Mouse (Mus musculus) liver, embryonic 12.5 days (tissue): ENCODE measurements around the gene Plppr4. TPM values are rescaled to one million over a fixed set of nuclear protein-coding genes. Genes with fewer than 3 reads are reported as not detected.

Source experiments
- ATAC-seq: fragments of 200-750 bp; cut with Nextera tagmentation; 2 replicates; pipeline ENCODE4 v1.8.0; 2017; ENCODE audit warnings: moderate number of reproducible peaks, mild to moderate bottlenecking, moderate library complexity
- H3K27ac ChIP-seq: fragments of 300-500 bp; sonication (generic); 2 replicates; pipeline ENCODE4 v1.5.1; 2016; ENCODE audit warnings: mild to moderate bottlenecking
- H3K27me3 ChIP-seq: fragments of 300-500 bp; sonication (generic); replicated peaks from 2 replicates; pipeline ENCODE4 v1.6.1; 2016; ENCODE audit warnings: mild to moderate bottlenecking, moderate library complexity
- H3K36me3 ChIP-seq: fragments of 300-500 bp; sonication (generic); 2 replicates; pipeline ENCODE4 v1.6.1; 2016; ENCODE audit warnings: mild to moderate bottlenecking, moderate library complexity
- H3K4me1 ChIP-seq: fragments of 300-500 bp; sonication (generic); 2 replicates; pipeline ENCODE4 v1.6.1; 2016
- H3K4me2 ChIP-seq: fragments of 300-500 bp; sonication (generic); 2 replicates; pipeline ENCODE4 v1.6.1; 2016; ENCODE audit warnings: mild to moderate bottlenecking, moderate library complexity
- H3K4me3 ChIP-seq: fragments of 300-500 bp; sonication (generic); 2 replicates; pipeline ENCODE4 v1.5.1; 2016; ENCODE audit warnings: mild to moderate bottlenecking, moderate library complexity
- H3K9ac ChIP-seq: fragments of 300-500 bp; sonication (generic); 2 replicates; pipeline ENCODE4 v1.6.1; 2016; ENCODE audit warnings: mild to moderate bottlenecking, moderate library complexity
- H3K9me3 ChIP-seq: fragments of 300-500 bp; sonication (generic); replicated peaks from 2 replicates; pipeline ENCODE4 v1.6.1; 2016; ENCODE audit warnings: mild to moderate bottlenecking, moderate library complexity
- WGBS: fragments of 180-500 bp; shearing (Covaris S2); methylation state at CpG from one replicate; pipeline ENCODE4 v1.1.7; 2016; ENCODE audit not compliant: insufficient replicate concordance; 5-methylcytosine and 5-hydroxymethylcytosine counted together
- polyA plus RNA-seq: library from polyadenylated mRNA; unstranded; fragments of >200 nt; fragmentation: Nextera tagmentation; extraction: Ambion mirVana; gene quantifications from 2 replicates; pipeline ENCODE4 v1.2.1, GENCODE M21; 2016

The Plppr4 gene
- polyA plus RNA-seq, 1 experiment from 2014 or later, result 0.06 TPM

DNA sequence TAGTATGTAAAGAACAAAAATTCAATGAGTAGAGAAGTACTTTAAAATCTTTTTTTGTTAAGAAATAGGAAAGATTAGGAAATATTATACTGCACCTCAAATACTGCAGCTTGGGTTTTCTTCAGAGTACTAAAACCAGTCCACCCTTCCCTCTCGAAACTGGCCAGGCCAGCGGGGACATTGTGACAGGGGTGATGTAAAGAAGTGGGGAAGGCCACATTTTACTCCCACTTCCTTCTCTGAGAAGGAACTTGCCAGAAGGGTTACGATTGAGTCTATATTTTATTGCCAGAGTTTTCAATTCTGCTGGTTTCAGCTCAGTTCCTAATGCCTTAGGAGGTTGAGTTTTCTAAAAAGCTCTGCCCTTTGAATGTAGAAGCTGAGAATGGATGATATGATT lies 41.0 kb downstream of the Plppr4 start:
- no peaks in the 10 kb centered on the region for H3K9me3 ChIP-seq
- no peaks in the 10 kb centered on the region for H3K27me3 ChIP-seq
- no peak overlapping the region for H3K27ac ChIP-seq
- 46% methylated on average over 3 of the region's 3 CpGs for whole genome bisulfite sequencing
- no peaks in the 10 kb centered on the region for H3K36me3 ChIP-seq
- H3K4me3 ChIP-seq, result no peak overlapping the region
- no peaks in the 10 kb centered on the region for H3K4me1 ChIP-seq
- H3K4me2 ChIP-seq, result no peak overlapping the region
- ATAC-seq, result no peak
- H3K9ac ChIP-seq, result no peak overlapping the region

DNA sequence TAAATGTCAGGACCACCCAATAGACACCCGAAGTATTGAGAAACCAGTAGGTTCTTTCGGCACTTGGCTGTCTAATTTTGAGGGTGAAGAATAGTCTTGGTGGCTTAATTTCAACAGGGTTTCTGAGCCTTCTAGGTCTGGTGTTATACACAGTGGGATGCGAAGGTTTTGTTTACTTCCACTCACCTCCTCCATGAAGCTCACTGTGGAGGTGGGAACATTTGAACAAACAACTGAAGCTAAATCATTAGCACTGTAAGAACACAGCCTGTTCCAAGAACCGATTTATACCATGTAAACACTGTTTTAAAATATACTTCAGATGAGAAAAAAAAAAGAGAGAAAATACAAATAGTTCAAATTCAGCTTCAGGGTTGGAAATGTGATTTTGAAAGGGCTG lies 47.3 kb downstream of the Plppr4 start:
- Histone ChIP-seq H3K4me2 (no peak overlapping the region), H3K4me3 (no peak overlapping the region), H3K27me3 (no peaks in the 10 kb centered on the region), H3K4me1 (no peaks in the 10 kb centered on the region), H3K27ac (no peak overlapping the region), H3K36me3 (no peaks in the 10 kb centered on the region), H3K9ac (no peak overlapping the region), H3K9me3 (no peaks in the 10 kb centered on the region)
- 71% methylated on average over 4 of the region's 4 CpGs for WGBS
- ATAC-seq, result no peak

DNA sequence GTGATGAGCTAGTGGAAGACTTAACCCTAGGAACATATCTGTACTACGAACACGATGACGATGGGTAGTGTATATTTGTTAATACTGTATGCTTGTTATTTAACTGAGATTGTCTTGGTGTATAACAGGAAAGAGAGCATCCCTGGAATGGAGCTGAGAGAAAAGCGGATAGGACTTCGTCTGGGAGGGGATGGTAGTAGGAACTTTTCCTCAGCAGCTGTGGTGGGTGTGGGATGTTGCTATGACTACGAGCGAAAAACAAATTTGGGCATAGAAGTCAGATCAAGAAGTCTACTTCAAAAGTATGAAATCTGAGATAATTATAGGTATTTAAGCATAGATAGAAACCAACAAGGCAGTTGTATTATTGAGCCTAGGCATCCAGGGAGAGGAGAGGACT lies 48.6 kb downstream of the Plppr4 start:
- Histone ChIP-seq H3K4me1 (no peaks in the 10 kb centered on the region), H3K4me3 (no peak overlapping the region), H3K27me3 (no peaks in the 10 kb centered on the region), H3K4me2 (no peak overlapping the region), H3K36me3 (no peaks in the 10 kb centered on the region), H3K27ac (no peak overlapping the region), H3K9me3 (no peaks in the 10 kb centered on the region), H3K9ac (no peak overlapping the region)
- WGBS, result 76% methylated on average over 7 of the region's 7 CpGs
- no peak for ATAC-seq

DNA sequence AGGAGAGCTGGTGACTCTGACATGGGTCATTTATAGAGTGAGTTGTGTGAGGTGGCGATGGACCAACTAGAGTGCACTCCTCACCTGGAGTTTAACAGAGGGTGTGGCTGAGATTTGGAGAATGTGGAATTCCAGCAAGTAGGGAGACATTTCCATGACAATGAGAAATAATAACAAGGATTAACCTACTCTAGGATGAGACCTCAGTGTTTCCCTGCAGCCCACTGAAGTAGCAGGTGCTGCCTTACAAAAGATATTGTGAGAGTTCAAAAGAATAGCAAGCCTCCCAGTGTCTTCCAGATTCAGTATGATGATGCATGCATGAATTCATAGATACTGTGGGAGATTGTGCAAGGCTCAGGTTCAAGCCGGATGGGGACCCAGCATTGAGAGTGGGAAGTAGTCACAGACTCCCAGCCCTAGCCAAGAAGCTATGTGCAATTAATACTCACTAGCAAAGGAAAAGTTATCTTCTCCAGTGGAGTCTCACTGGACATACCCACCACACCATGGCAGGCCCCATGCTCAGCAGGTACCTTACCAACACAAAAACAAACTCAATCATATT lies 49.8 kb downstream of the Plppr4 start:
- ATAC-seq, result no peak
- Histone ChIP-seq H3K4me2 (no peak overlapping the region), H3K4me1 (no peaks in the 10 kb centered on the region), H3K36me3 (no peaks in the 10 kb centered on the region), H3K9me3 (no peaks in the 10 kb centered on the region), H3K27me3 (no peaks in the 10 kb centered on the region), H3K9ac (no peak overlapping the region), H3K27ac (no peak overlapping the region), H3K4me3 (no peak overlapping the region)
- 64% methylated on average over 2 of the region's 2 CpGs for WGBS

DNA sequence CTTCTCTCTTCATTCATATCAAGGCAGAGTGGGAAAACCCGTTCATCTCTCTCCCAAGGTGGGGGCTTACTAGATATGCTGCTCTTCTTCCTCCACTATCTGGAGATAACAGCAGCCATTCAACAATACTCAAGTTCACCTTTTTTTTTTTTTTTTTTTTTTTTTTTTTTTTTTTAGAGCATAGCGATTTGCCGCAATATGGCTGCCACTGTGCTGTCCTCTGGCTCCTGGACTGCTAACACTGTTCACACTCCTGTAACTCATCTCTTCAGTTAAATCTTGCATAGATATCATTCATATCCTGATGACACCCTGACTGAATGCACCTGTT lies 51.1 kb downstream of the Plppr4 start:
- Histone ChIP-seq H3K27ac (no peak overlapping the region), H3K9ac (no peak overlapping the region), H3K9me3 (no peaks in the 10 kb centered on the region), H3K27me3 (no peaks in the 10 kb centered on the region), H3K4me2 (no peak overlapping the region), H3K4me1 (no peaks in the 10 kb centered on the region), H3K36me3 (no peaks in the 10 kb centered on the region), H3K4me3 (no peak overlapping the region)
- 68% methylated on average over 3 of the region's 3 CpGs for WGBS
- no peak for ATAC-seq

DNA sequence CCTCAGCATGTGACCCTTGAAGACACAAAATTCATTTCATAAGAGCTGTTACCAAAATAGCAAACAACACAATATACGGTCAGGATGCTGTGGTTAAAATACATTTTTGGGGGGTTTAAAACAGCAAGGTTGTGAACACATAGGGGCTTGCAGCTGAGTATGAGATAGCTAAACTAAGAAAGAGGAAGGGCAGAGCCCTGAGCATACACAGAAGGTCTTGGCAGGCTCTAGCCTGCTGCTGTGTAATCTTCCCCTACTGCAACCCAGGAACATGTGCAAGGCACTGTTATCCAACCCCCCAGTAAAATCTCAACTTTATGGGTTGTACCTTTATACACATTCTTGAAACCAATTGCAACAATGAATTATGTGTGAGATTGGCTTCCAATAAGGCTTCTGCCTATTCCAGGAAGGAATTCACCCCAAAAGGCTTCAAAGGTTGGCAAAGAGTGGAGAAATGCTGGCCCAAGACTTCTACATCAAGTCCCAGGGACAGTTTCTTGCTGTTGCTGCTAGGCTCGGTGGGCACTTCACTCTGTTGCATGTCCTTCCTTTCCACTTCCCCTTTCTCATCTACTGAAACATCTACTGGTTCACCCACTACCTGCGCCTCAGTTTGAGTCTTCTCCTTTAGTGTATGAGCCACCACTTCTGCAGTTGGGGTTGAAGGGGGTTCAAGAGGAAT lies 51.6 kb downstream of the Plppr4 start:
- ATAC-seq, result no peak
- Histone ChIP-seq H3K27me3 (no peaks in the 10 kb centered on the region), H3K36me3 (no peaks in the 10 kb centered on the region), H3K4me2 (no peak overlapping the region), H3K4me1 (no peaks in the 10 kb centered on the region), H3K9me3 (no peaks in the 10 kb centered on the region), H3K4me3 (no peak overlapping the region), H3K27ac (no peak overlapping the region), H3K9ac (no peak overlapping the region)
- 44% methylated on average over 3 of the region's 3 CpGs for WGBS

DNA sequence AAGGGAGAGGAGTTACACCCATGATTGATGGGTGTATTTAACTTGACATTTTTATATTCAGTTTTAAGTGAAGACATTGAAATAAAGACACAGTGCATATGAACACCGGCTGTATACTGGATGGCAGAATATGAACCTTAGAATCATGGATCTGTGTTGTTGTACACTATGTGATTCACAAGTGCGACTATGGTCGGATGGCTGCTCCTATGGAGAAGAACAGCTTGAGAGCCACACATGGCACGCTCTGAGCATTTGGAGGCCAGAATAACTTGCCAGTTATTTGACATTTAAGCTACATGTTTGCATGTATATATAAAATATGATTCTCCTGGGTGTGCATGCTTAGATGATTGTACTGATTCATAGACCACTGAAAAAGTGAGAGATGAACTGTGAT lies 53.1 kb downstream of the Plppr4 start:
- Histone ChIP-seq H3K9me3 (no peaks in the 10 kb centered on the region), H3K36me3 (no peaks in the 10 kb centered on the region), H3K4me3 (no peak overlapping the region), H3K9ac (no peak overlapping the region), H3K27me3 (no peaks in the 10 kb centered on the region), H3K27ac (no peak overlapping the region), H3K4me1 (no peaks in the 10 kb centered on the region), H3K4me2 (no peak overlapping the region)
- ATAC-seq, result no peak
- 68% methylated on average over 4 of the region's 4 CpGs for WGBS

DNA sequence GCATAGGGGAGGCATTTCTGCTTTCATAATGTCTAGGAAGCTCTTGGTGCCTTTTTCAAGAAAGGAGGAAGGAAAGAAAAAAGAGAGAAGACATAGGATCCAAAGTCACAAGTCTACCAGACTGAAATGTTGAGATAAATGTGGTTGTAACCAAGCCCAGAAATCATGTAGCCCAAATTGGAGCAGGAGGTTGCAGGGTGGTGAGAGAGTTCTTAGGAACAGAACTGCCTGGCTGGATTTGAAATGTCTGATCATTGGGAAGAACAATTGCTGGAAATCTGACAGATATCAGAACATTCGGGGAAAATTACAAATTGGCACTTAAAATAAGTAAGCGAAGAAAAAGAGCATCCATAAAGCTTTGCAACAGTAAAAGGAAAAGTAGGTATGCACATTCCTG lies 56.6 kb downstream of the Plppr4 start:
- no peak overlapping the region for H3K4me3 ChIP-seq
- no peak overlapping the region for H3K27ac ChIP-seq
- H3K4me1 ChIP-seq, result no peaks in the 10 kb centered on the region
- H3K36me3 ChIP-seq, result no peaks in the 10 kb centered on the region
- no peak for ATAC-seq
- no peaks in the 10 kb centered on the region for H3K27me3 ChIP-seq
- H3K4me2 ChIP-seq, result no peak overlapping the region
- no peak overlapping the region for H3K9ac ChIP-seq
- 67% methylated on average over 2 of the region's 2 CpGs for WGBS
- no peaks in the 10 kb centered on the region for H3K9me3 ChIP-seq

DNA sequence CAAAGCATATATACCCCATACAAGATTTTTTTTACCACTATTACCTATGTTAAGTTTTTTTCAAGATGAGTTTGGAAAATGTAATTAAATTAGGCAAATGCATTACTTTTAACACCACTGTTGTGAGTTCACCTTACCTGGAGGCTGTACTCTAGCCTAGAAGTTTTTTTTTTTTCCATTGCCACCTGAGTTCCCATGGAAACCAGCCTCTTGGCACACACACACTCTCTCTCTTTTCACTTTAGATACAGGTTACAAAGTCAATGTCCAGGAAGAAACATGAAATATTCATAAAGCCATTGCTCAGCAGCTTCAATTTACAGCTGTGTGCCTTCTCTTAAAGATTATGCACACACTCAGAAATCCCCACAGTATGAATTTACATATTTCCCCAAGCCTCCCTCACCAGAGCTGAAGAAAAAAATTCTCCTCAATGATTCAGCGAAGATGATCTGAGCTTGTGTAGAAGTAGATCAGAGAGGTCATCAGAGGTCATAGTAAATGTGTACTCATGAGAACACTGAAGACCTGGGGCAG lies 59.9 kb downstream of the Plppr4 start:
- H3K27ac ChIP-seq, result no peak overlapping the region
- H3K9ac ChIP-seq, result no peak overlapping the region
- H3K9me3 ChIP-seq, result no peaks in the 10 kb centered on the region
- H3K4me1 ChIP-seq, result no peaks in the 10 kb centered on the region
- no peaks in the 10 kb centered on the region for H3K36me3 ChIP-seq
- no peaks in the 10 kb centered on the region for H3K27me3 ChIP-seq
- H3K4me2 ChIP-seq, result no peak overlapping the region
- 61% methylated on average over 1 of the region's 1 CpGs for WGBS
- no peak overlapping the region for H3K4me3 ChIP-seq
- no peak for ATAC-seq

DNA sequence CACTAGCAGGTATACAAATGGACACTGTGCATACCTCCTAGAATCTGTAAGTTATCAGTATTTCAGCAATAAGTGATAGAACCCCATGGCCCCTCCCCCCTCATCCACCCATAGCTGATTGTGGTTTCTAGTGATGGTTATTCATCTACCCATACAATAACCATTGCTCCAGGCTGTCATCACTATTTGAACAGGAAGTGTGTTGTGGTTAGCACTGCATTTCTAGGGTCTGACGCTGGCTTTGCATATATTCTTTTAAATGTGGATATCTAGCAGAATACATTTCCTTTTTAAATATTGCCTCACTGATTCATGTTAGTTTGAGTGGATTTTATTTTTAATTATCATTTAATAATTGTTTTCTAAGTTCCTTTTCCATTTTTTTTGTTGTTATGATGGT lies 62.9 kb downstream of the Plppr4 start:
- H3K9ac ChIP-seq, result no peak overlapping the region
- H3K9me3 ChIP-seq, result no peaks in the 10 kb centered on the region
- no peak overlapping the region for H3K27ac ChIP-seq
- H3K4me1 ChIP-seq, result no peaks in the 10 kb centered on the region
- no peaks in the 10 kb centered on the region for H3K36me3 ChIP-seq
- 31% methylated on average over 1 of the region's 1 CpGs for WGBS
- H3K4me2 ChIP-seq, result no peak overlapping the region
- H3K4me3 ChIP-seq, result no peak overlapping the region
- no peak for ATAC-seq
- no peaks in the 10 kb centered on the region for H3K27me3 ChIP-seq

DNA sequence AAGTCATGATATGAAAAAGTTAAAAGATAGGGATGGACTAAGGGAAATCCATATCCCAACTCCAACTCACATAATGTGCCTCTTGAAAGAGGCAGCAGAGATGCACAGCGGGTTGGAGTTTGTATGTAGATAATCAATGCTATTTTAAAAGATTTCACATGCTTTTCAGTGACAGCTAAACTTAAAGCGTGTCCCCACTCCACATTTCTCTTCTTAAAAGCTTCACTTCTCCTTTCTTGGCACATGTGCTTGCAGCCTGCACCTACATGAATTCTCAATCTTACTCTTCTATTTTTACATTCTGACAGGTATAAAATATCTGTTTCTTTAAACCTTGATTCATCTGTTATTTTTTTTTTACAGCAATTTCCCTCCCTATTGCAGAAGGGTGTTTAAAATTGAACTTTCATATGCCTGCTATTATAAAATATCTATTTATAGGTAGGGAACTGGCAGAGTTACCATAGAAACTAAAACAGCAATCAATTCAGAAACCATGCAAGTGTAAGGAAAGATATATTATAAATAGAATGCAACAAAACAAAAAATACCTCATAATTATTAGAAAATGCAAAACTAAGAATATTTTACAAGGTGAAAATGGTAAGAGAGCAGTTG lies 66.3 kb downstream of the Plppr4 start:
- no peaks in the 10 kb centered on the region for H3K9me3 ChIP-seq
- ATAC-seq, result no peak
- H3K4me2 ChIP-seq, result no peak overlapping the region
- H3K9ac ChIP-seq, result no peak overlapping the region
- no peak overlapping the region for H3K27ac ChIP-seq
- H3K36me3 ChIP-seq, result no peaks in the 10 kb centered on the region
- H3K4me3 ChIP-seq, result no peak overlapping the region
- 52% methylated on average over 2 of the region's 2 CpGs for WGBS
- H3K27me3 ChIP-seq, result no peaks in the 10 kb centered on the region
- no peaks in the 10 kb centered on the region for H3K4me1 ChIP-seq
